Mouse (Mus musculus): ENCODE measurements around the gene Rfx7.

DNA sequence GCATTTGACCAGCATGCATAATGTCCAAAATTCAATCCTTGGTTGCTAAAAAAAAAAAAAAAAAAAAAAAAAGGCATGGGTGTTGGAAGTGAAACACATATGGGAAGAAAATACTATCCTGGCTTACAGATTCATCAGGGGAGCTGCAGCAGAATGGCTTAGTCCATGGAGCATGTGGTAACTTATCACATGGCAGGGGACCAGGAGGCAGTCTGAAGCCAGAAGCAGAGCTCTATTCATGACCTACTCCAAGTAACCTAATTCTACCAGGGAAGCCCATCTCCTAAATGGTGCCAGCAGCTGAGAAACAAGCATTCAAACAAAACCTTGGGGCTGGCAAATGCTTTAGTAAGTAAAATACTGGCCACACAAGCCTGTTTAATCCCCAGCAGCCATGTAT lies 12.8 kb upstream of the Rfx7 start:
- TF ChIP-seq CTCF (IDR thresholded peaks at IDR 0.05; ENCODE audit: extremely low read depth, insufficient read length, insufficient replicate concordance, low read depth, low read length): no peak
- no peak for TF ChIP-seq POLR2A (IDR thresholded peaks at IDR 0.05; ENCODE audit: low read depth, low read length)

Data from small intestine, adult 2 months (tissue).